Mouse (Mus musculus) embryonic facial prominence, embryonic 11.5 days (tissue): ENCODE results near the gene Raver1. TPM values are rescaled to one million over a fixed set of nuclear protein-coding genes. Genes with fewer than 3 reads are reported as not detected.

Experiments used
- ATAC-seq: fragments of 200-750 bp; cut with Nextera tagmentation; replicated peaks from 2 replicates; pipeline ENCODE4 v1.8.0; 2017; ENCODE audit warnings: low read depth; ENCODE audit not compliant: insufficient number of reproducible peaks, low FRiP score, low TSS enrichment
- DNase-seq: peaks from one replicate; pipeline ENCODE4 v3.0.0-alpha.2; 2015; ENCODE audit warnings: low spot score
- H3K27ac ChIP-seq: fragments of 300-500 bp; sonication (generic); replicated peaks from 2 replicates; pipeline ENCODE4 v1.5.1; 2014; ENCODE audit warnings: mild to moderate bottlenecking, low read depth, low read length, control low read depth
- H3K27me3 ChIP-seq: fragments of 300-500 bp; sonication (generic); 2 replicates; pipeline ENCODE4 v1.6.1; 2014; ENCODE audit warnings: mild to moderate bottlenecking, low read length, moderate library complexity, mixed read lengths; ENCODE audit not compliant: control insufficient read depth, insufficient read depth
- H3K36me3 ChIP-seq: fragments of 300-500 bp; sonication (generic); replicated peaks from 2 replicates; pipeline ENCODE4 v1.6.1; 2014; ENCODE audit warnings: low read depth, mild to moderate bottlenecking, low read length, moderate library complexity, mixed read lengths; ENCODE audit not compliant: control insufficient read depth, insufficient read depth
- H3K4me1 ChIP-seq: fragments of 300-500 bp; sonication (generic); 2 replicates; pipeline ENCODE4 v1.6.1; 2014; ENCODE audit warnings: low read length, mixed read lengths; ENCODE audit not compliant: control insufficient read depth, insufficient read depth
- H3K4me2 ChIP-seq: fragments of 300-500 bp; sonication (generic); 2 replicates; pipeline ENCODE4 v1.6.1; 2014; ENCODE audit warnings: low read depth, mild to moderate bottlenecking, control low read depth, low read length, moderate library complexity
- H3K4me3 ChIP-seq: fragments of 300-500 bp; sonication (generic); 2 replicates; pipeline ENCODE4 v1.5.1; 2014; ENCODE audit warnings: low read depth, low read length, control low read depth
- H3K9ac ChIP-seq: fragments of 300-500 bp; sonication (generic); replicated peaks from 2 replicates; pipeline ENCODE4 v1.6.1; 2014; ENCODE audit warnings: mild to moderate bottlenecking, control low read depth, low read length
- H3K9me3 ChIP-seq: fragments of 300-500 bp; sonication (generic); replicated peaks from 2 replicates; pipeline ENCODE4 v1.6.1; 2016; ENCODE audit warnings: mild to moderate bottlenecking, low read length, inconsistent platforms, mixed read lengths; ENCODE audit not compliant: control insufficient read depth
- WGBS: fragments of 180-500 bp; shearing (Covaris S2); extraction: QIAGEN DNeasy Blood & Tissue Kit; methylation state at CpG from one replicate; pipeline ENCODE4 v1.1.7; 2014; 5-methylcytosine and 5-hydroxymethylcytosine counted together
- polyA plus RNA-seq: library from polyadenylated mRNA; unstranded; fragments of >200 nt; fragmentation: Nextera tagmentation; extraction: Ambion mirVana; gene quantifications from 2 replicates; pipeline ENCODE4 v1.2.1, GENCODE M21; 2014

Raver1 gene
- polyA plus RNA-seq, 1 experiment from 2014 or later: 63.1 TPM

DNA sequence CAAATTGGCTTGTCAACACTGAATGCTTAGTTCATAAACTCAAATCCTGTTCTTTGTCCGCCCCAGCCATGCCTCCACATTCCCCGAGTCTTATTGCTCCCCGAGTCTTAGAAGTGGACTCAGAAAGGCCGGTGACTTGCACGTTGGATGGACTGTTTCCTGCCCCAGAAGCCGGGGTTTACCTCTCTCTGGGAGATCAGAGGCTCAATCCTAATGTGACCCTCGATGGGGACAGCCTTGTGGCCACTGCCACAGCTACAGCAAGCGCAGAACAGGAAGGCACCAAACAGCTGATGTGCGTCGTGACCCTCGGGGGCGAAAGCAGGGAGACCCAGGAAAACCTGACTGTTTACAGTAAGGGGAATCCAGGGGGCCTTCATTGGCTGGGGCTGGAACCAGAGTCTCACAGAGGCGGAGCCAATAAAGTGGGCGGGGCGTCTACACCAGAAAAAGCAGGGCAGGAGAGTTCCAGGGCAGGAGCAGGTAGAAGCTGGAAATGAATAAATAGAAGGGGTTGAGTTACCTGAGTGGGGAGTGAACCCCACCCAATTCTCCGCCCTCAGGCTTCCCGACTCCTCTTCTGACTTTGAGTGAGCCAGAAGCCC, 57.2 kb downstream of the Raver1 start:
- Histone ChIP-seq H3K9me3 (no peaks in the 10 kb centered on the region), H3K4me1 (peaks cover 6% of the 10 kb centered on the region), H3K36me3 (no peaks in the 10 kb centered on the region), H3K27me3 (peaks cover 80% of the 10 kb centered on the region), H3K9ac (no peak overlapping the region), H3K27ac (no peak overlapping the region), H3K4me3 (no peak overlapping the region), H3K4me2 (no peak overlapping the region)
- DNase-seq (peak; percentile 63), ATAC-seq (no peak)
- 3% methylated on average over 17 of the region's 17 CpGs for WGBS

DNA sequence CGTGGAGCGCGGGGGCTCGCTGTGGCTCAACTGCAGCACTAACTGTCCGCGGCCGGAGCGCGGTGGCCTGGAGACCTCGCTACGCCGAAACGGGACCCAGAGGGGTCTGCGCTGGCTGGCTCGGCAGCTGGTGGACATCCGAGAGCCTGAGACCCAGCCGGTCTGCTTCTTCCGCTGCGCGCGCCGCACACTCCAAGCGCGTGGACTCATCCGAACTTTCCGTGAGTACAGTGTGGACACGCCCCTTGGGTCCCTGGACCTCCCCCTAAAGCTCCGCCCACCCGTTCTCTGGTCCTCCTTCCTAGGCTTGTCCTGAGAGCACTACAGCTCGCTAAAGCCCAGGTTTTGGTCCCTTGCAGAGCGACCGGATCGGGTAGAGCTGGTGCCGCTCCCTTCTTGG, 58.7 kb downstream of the Raver1 start:
- Histone ChIP-seq H3K36me3 (no peaks in the 10 kb centered on the region), H3K27ac (no peak overlapping the region), H3K4me3 (peak overlapping the region; percentile 39), H3K9ac (peak overlapping the region; percentile 15; the same call in 1 of the 2 replicates), H3K9me3 (no peaks in the 10 kb centered on the region), H3K27me3 (peaks cover 66% of the 10 kb centered on the region), H3K4me2 (peak overlapping the region; percentile 63), H3K4me1 (peaks cover 6% of the 10 kb centered on the region)
- WGBS: under 1% methylated on average over 34 of the region's 34 CpGs
- DNase-seq (peak; percentile 87), ATAC-seq (no peak)

DNA sequence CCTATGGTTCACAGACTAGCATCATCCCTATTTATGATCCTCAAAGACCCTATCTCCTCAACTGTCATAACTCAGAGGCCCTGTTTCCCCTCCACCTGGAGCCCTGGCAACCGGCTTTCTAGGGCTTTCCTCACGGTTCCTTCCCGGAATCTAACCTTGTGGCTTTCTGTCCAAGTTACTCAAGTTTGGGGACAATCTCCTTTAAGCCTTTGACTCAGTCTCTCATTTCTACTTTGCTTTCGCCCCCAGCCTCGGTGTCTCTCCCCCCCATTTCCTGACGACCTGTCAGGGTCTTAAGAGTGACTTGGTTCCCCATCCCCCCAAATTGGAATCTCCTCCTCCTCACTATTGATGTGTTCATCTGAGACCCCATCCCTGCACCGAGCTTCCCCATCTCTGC, 59.3 kb downstream of the Raver1 start:
- Histone ChIP-seq H3K9ac (no peak overlapping the region), H3K9me3 (no peaks in the 10 kb centered on the region), H3K36me3 (no peaks in the 10 kb centered on the region), H3K27me3 (peaks cover 60% of the 10 kb centered on the region), H3K4me1 (peaks cover 6% of the 10 kb centered on the region), H3K27ac (no peak overlapping the region), H3K4me2 (peak overlapping the region; percentile 83), H3K4me3 (peak overlapping the region; percentile 31)
- no peak for ATAC-seq
- WGBS: 2% methylated on average over 7 of the region's 7 CpGs
- no peak for DNase-seq

DNA sequence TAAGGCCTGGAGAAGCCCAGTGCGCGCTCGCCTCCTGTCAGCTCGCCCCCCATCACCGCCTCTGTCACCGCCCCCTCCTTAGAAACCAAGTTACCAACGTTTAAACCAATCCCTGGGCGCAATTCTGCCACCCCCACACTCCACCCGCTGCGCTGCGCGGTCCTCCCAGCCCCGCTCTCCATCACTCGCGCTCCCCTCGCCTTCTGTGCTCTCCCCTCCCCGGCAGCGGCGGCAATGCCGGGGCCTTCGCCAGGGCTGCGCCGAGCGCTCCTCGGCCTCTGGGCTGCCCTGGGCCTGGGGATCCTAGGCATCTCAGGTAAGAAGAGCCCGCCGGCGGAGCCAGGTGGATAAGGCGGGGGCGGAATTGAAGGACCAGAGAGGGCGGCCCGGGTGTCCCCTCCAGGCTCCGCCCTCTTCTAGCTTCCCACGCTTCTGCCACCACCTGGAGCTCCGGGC, 59.9 kb downstream of the Raver1 start, which contains the start of gene Icam5:
TSS of gene Icam5 (plus strand) at position 178 of the 456 bp plus-strand sequence.
- H3K27ac ChIP-seq: no peak within 1 kb of the TSS
- H3K9ac ChIP-seq: no peak within 1 kb of the TSS
- under 1% methylated on average over 34 of the region's 35 CpGs for WGBS
- H3K4me1 ChIP-seq: peaks cover 4% of the 10 kb centered on the region
- H3K4me3 ChIP-seq: peak within 1 kb of the TSS; percentile 39
- peaks cover 54% of the 10 kb centered on the region for H3K27me3 ChIP-seq
- DNase-seq (no peak), ATAC-seq (no peak)
- no peaks in the 10 kb centered on the region for H3K9me3 ChIP-seq
- peak within 1 kb of the TSS; percentile 83 for H3K4me2 ChIP-seq
- no peaks in the 10 kb centered on the region for H3K36me3 ChIP-seq

DNA sequence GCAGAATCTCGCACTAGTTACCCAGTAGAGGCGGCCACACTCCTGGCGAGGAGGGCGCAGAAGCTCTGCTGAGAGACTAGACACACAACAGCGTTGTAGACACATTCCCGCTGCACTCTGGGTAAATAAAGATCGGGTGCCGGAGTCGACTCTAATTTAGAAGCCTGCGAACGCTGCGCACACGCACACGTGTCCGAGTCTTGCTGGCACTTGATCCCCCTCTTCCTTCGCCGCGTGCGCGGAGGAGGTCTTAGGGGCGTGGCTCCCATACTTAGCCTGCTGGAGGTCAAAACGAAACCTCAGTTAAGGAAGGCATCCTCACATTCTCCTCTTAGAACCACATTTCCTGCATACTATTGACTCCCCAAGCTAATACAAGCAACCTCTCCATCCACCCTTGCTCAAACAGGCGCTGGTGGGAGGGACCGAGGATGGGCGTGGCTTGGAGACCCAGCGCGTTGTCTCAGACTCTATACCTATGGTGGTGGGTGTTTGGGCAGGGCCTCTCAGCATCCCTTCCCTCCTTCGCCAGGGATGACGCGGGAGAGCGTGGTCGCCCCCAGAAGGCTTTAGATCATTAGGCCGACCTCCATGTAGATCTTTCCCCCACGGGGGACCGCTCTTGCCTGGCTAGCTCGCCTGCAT, 60.4 kb downstream of the Raver1 start:
- Histone ChIP-seq H3K4me1 (peaks cover 4% of the 10 kb centered on the region), H3K27ac (no peak overlapping the region), H3K9me3 (no peaks in the 10 kb centered on the region), H3K9ac (no peak overlapping the region), H3K27me3 (peaks cover 49% of the 10 kb centered on the region), H3K4me2 (peak overlapping the region; percentile 83), H3K4me3 (peak overlapping the region; percentile 31), H3K36me3 (no peaks in the 10 kb centered on the region)
- peak; percentile 66 for DNase-seq
- WGBS: under 1% methylated on average over 36 of the region's 36 CpGs
- ATAC-seq: peak; percentile 40; the same call in 1 of the 2 replicates

DNA sequence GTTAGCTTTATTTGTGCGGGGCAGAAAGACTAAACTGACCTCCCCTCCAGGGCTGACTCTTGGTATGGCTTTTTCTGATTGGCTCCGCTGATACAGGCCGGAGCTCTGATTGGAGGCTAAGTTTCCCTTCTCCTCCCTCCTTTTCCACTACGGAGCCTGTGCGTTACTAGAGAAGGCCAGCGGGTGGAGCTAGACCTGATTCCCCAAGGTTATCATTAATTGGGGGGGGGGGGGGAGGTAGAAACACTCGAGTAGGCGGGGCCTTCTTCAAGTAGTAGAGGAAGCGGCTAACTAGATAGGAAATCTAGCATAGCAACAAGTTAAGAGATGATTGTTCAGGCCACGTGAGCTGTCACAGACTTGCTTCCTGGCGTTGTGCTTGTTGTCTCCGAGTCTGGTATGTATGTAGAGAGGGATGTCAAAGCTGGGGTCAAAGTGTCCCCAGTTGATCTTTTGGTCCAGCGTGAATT, 61.0 kb downstream of the Raver1 start:
- WGBS: 1% methylated on average over 13 of the region's 13 CpGs
- ATAC-seq: 0 out of 2 replicates have a peak, but pooled peaks have one; percentile 54
- Histone ChIP-seq H3K4me1 (peaks cover 4% of the 10 kb centered on the region), H3K9ac (no peak overlapping the region), H3K27me3 (peaks cover 43% of the 10 kb centered on the region), H3K4me3 (peak overlapping the region; percentile 31), H3K27ac (no peak overlapping the region), H3K36me3 (no peaks in the 10 kb centered on the region), H3K9me3 (no peaks in the 10 kb centered on the region), H3K4me2 (peak overlapping the region; percentile 83)
- DNase-seq: peak; percentile 91

DNA sequence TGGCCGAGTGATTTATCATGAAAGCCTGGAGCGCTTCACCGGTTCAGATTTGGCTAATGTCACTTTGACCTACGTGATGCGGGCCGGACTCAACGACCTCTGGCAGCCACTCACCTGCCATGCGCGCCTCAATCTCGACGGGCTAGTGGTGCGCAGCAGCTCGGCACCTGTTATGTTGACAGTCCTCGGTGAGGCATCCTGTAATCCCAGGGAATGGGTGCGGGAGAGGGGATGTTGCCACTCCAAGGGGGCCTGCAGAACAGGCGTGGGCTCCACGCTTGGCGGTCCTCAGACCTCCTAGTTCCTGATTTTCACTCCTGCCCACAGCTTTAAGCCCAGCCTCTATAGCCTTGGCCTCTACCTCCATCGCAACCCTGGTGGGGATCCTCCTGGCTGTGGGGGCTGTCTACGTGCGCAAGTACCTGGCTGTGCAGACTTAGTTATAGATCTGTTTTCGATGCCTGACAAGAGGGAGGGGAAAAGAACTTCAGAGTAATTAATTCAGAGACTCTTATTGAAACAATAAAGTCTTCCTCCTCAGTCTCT, 61.7 kb downstream of the Raver1 start:
- Histone ChIP-seq H3K27me3 (peaks cover 36% of the 10 kb centered on the region), H3K36me3 (no peaks in the 10 kb centered on the region), H3K9ac (no peak overlapping the region; the same call in 1 of the 2 replicates), H3K4me3 (no peak overlapping the region; the same call in 1 of the 2 replicates), H3K4me1 (peaks cover 4% of the 10 kb centered on the region), H3K27ac (no peak overlapping the region), H3K4me2 (peak overlapping the region; percentile 57; the same call in 1 of the 2 replicates), H3K9me3 (no peaks in the 10 kb centered on the region)
- 24% methylated on average over 22 of the region's 22 CpGs for WGBS
- no peak for ATAC-seq
- no peak for DNase-seq
